Mouse (Mus musculus) effector memory CD4-positive, alpha-beta T cell, adult 5 months (primary cell): ENCODE data around the gene Oaf. TPM values are rescaled to one million over a fixed set of nuclear protein-coding genes. Genes with fewer than 3 reads are reported as not detected.

Experiments
- polyA plus RNA-seq: library from polyadenylated mRNA; unstranded; fragments of 100-300 nt; shearing (Covaris generic); gene quantifications from one replicate; pipeline ENCODE4 v1.2.1, GENCODE M21; 2017

Gene Oaf
- 0.86 TPM for polyA plus RNA-seq

GRCm38 (mm10) chr9:43239712-43240593 is at the start of gene Oaf:
Gene Oaf (minus strand): TSS chr9:43239911.

GRCm38 (mm10) chr9:43210190-43210682 is 29.5 kb downstream of the Oaf start, which contains the start of gene Pou2f3:
Gene Pou2f3 (minus strand): TSS chr9:43210369.

Other genes with a start within 250 kb of the Oaf start
- 11.7 TPM for gene Arhgef12, start 132.7 kb downstream of the Oaf start, polyA plus RNA-seq
- 1.6 TPM for gene Tmem136, start 123.3 kb downstream of the Oaf start, polyA plus RNA-seq
- gene Pou2f3, start 29.5 kb downstream of the Oaf start, polyA plus RNA-seq = not detected
- not detected for gene Trim29, start 70.9 kb upstream of the Oaf start, polyA plus RNA-seq